Mouse (Mus musculus) spleen, adult 2 months (tissue): ENCODE results near the gene Phf12. TPM values are rescaled to one million over a fixed set of nuclear protein-coding genes. Genes with fewer than 3 reads are reported as not detected.

Experiments used
- DNase-seq, 2 experiments: peaks; one replicate each; pipeline versions ENCODE4 v3.0.0 to v3.0.0-alpha.2; 2012 to 2021; ENCODE audit warnings: low spot score in 2 of 2, low read depth in 1 of 2
- H3K27ac ChIP-seq: fragments of 200-500 bp; 2 replicates; pipeline ENCODE4 v1.5.1; 2012; ENCODE audit warnings: low read length, inconsistent platforms; ENCODE audit not compliant: insufficient read depth
- H3K27me3 ChIP-seq: fragments of 200-500 bp; 2 replicates; pipeline ENCODE4 v1.6.1; 2012; ENCODE audit warnings: mild to moderate bottlenecking, moderate library complexity, low read length, inconsistent platforms; ENCODE audit not compliant: control insufficient read depth, insufficient read depth
- H3K36me3 ChIP-seq: fragments of 200-500 bp; 2 replicates; pipeline ENCODE4 v1.6.1; 2012; ENCODE audit warnings: mild to moderate bottlenecking, low read length, inconsistent platforms; ENCODE audit not compliant: control insufficient read depth, insufficient read depth
- H3K4me1 ChIP-seq: fragments of 200-500 bp; 2 replicates; pipeline ENCODE4 v1.6.1; 2011; ENCODE audit warnings: inconsistent platforms; ENCODE audit not compliant: control insufficient read depth, insufficient read depth, insufficient read length
- H3K4me3 ChIP-seq: fragments of 200-500 bp; 2 replicates; pipeline ENCODE4 v1.5.1; 2011; ENCODE audit warnings: mild to moderate bottlenecking, inconsistent platforms; ENCODE audit not compliant: insufficient read depth, insufficient read length; ENCODE audit errors: extremely low read depth
- CTCF ChIP-seq: fragments of 200-500 bp; IDR thresholded peaks from 2 replicates; pipeline ENCODE4 v1.5.1; 2011; ENCODE audit warnings: mild to moderate bottlenecking, inconsistent platforms; ENCODE audit not compliant: insufficient read depth, insufficient read length, insufficient replicate concordance; ENCODE audit errors: extremely low read depth
- POLR2A ChIP-seq: fragments of 200-500 bp; IDR thresholded peaks from 2 replicates; pipeline ENCODE4 v1.6.1; 2011; ENCODE audit warnings: low read depth, low read length, inconsistent platforms
- WGBS: fragments of 180-500 bp; shearing (Covaris S2); methylation state at CpG from one replicate; pipeline ENCODE4 v1.1.7; 2018; 5-methylcytosine and 5-hydroxymethylcytosine counted together
- polyA plus RNA-seq: library from polyadenylated mRNA; depleted of rRNA; stranded (reverse); fragments of >200 nt; gene quantifications from 2 replicates; pipeline ENCODE4 v1.2.3, GENCODE M21; 2012

Phf12 gene
- polyA plus RNA-seq, 1 experiment, result 65.4 TPM

DNA sequence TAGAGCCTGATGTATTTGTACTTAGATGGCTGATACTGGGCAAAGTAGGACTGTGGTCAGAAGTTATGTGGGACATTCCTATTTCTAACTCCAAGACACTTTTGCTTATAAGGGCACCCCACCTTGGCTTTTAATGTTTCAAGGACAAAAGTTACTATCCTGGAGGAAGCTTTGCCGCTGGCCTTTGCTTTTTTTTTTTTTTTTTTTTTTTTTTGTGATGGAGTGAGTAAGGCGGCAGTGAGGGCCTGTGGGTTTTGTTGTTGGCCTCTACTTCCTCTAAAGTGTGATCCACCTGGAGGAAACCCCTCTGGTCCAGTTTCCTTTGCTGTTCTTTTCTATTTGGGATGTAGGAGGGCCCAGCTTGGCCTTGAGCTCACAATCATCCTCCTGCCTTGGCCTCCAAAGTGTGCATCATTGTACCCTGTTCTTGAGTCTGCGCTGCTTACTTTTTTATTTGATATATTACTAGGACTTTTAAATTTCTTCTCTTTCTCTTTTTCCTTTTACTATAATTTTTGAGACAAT lies 3.0 kb downstream of the Phf12 start:
- no peak for DNase-seq
- no peak overlapping the region for H3K27ac ChIP-seq
- H3K36me3 ChIP-seq, result peaks cover 9% of the 10 kb centered on the region
- no peak overlapping the region for H3K4me3 ChIP-seq
- H3K4me1 ChIP-seq, result peaks cover 3% of the 10 kb centered on the region; the same call in 1 of the 2 replicates
- 59% methylated on average over 3 of the region's 3 CpGs for WGBS
- no peaks in the 10 kb centered on the region for H3K27me3 ChIP-seq
- TF ChIP-seq CTCF, result no peak
- no peak for TF ChIP-seq POLR2A

DNA sequence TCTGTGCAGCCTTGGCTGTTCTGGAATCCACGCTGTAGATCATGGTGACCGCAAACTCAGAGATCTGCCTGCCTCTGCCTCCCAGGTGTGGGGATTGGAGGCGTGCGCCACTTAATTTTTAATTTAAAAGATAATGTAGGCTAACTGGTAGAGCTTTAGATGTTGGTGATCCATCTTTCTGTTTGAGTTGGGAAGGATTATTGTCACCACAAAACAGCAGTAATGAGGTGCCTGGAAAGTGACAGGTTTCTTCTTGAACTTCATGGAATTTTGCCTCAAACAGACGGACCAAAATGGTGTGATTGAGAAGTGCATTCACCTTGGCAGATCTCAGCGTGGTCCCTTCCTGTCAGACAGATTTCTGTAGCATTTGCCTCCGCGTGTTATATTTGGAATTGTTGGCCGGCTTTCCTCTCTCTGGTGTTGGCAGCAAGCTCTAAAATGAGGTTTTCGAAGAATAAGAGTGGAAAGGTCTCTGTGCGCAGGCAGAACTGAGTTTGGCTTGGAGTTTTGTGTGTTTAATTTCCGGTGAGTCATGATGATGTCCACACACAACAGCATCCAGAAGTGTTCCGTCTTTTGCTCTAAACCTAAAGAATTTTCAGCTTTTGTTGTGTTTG lies 6.6 kb downstream of the Phf12 start:
- TF ChIP-seq CTCF (no peak), POLR2A (no peak)
- Histone ChIP-seq H3K4me1 (peaks cover 2% of the 10 kb centered on the region; the same call in 1 of the 2 replicates), H3K36me3 (peaks cover 9% of the 10 kb centered on the region), H3K27ac (no peak overlapping the region), H3K4me3 (no peak overlapping the region), H3K27me3 (no peaks in the 10 kb centered on the region)
- WGBS, result 94% methylated on average over 13 of the region's 13 CpGs
- no peak for DNase-seq

DNA sequence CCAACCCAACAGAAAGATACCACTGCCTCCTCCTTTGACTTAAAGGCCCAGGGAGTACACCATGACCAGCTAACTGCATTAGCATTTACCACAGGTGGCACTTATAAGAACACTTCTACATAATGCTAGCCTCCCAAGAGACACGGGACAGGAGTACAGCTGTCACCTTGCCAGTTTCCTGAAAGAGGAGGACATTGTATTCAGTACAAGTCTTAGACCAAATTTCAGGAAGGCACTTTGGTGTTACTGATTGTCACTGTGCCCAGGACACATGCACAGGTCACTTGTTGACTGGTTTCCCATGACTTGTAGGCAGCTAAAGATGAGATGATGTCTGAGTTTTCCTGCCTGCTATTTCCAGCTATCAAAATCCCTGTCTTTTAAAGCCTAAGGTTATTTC lies 13.0 kb downstream of the Phf12 start:
- DNase-seq, result no peak
- H3K4me3 ChIP-seq, result no peak overlapping the region
- WGBS, result 49% methylated on average over 1 of the region's 1 CpGs
- no peaks in the 10 kb centered on the region for H3K27me3 ChIP-seq
- peaks cover 2% of the 10 kb centered on the region; the same call in 1 of the 2 replicates for H3K36me3 ChIP-seq
- H3K27ac ChIP-seq, result no peak overlapping the region
- TF ChIP-seq POLR2A, result no peak
- no peak for TF ChIP-seq CTCF
- no peaks in the 10 kb centered on the region for H3K4me1 ChIP-seq

DNA sequence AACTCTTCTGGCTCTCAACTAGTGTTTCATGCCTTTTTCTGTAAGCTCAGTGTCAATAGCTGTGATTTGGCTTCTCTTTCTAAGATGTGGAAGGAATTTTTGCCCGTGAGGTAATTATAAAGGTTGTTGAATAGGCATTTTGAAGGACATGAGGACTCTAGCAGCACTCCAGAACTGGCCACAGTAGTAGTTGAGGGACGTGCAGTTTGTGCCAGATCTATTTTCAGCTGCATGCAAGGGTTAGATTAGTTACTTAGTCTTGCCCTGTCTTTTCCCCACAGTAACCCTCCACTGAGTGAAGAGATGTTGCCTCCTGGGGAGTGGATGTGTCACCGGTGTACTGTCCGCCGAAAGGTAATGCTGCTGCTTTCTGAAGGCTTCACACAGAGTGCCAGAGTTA lies 23.9 kb downstream of the Phf12 start:
- Histone ChIP-seq H3K4me3 (no peak overlapping the region), H3K36me3 (peaks cover 30% of the 10 kb centered on the region), H3K27ac (no peak overlapping the region), H3K27me3 (no peaks in the 10 kb centered on the region), H3K4me1 (no peaks in the 10 kb centered on the region)
- WGBS, result 88% methylated on average over 5 of the region's 5 CpGs
- TF ChIP-seq CTCF (no peak), POLR2A (no peak)
- no peak for DNase-seq

DNA sequence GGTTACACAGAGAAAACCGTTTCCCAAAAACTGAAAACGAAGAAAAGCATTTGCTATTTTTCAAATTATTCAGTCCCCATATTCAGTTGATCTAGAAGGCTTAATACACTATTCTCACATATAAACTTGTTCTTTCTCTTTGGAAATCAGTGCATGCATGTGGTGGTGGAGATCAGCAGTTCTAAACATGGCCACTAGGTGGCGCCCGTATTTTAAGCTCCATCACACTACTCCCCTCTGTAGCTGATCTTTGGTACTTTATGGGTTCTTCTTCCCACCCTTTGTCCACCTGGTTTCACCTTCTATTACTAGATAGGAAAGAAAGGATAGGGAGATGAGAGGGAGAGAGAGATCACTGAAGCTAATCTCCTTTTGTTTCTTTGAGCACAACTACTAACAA lies 37.1 kb downstream of the Phf12 start:
- H3K27me3 ChIP-seq, result no peaks in the 10 kb centered on the region
- no peak for TF ChIP-seq POLR2A
- TF ChIP-seq CTCF, result peak; percentile 47; the same call in 1 of the 2 replicates
- peaks cover 50% of the 10 kb centered on the region for H3K36me3 ChIP-seq
- no peaks in the 10 kb centered on the region for H3K4me1 ChIP-seq
- H3K4me3 ChIP-seq, result no peak overlapping the region
- H3K27ac ChIP-seq, result no peak overlapping the region
- WGBS, result 27% methylated on average over 4 of the region's 4 CpGs
- peak; percentile 35 to 57 for DNase-seq

DNA sequence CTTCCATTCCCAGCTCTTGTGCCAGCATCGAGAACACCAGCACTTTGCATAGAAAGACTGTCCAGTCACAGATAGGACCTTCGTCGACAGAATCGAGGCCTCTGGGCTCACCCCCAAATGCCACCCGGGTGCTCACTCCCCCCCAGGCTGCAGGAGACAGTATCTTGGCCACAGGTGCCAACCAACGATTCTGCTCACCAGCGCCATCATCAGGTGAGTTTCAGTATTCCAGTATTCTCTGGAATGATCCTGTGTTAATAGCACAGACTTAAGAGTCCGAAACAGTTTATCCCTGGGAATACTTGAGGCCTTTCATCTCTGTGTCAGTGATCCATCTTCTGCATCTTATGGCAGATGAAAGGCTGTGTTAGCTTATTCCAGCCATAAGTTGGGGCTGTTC lies 41.1 kb downstream of the Phf12 start:
- peaks cover 46% of the 10 kb centered on the region for H3K36me3 ChIP-seq
- WGBS, result 79% methylated on average over 8 of the region's 8 CpGs
- no peak overlapping the region for H3K27ac ChIP-seq
- H3K27me3 ChIP-seq, result no peaks in the 10 kb centered on the region
- no peak for DNase-seq
- no peaks in the 10 kb centered on the region for H3K4me1 ChIP-seq
- H3K4me3 ChIP-seq, result no peak overlapping the region
- no peak for TF ChIP-seq POLR2A
- TF ChIP-seq CTCF, result no peak

DNA sequence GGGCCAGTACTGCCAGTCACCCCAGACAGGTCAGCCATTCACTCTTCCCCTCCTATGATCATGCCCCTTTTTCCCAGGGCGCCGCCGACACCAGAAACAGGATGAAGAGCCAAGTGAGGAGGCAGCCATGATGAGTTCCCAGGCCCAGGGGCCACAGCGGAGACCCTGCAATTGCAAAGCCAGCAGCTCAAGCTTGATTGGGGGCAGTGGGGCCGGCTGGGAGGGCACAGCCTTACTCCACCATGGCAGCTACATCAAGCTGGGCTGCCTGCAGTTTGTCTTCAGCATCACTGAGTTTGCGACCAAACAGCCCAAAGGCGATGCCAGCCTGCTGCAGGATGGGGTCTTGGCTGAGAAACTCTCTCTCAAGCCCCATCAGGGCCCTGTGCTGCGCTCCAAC lies 46.7 kb downstream of the Phf12 start:
- no peaks in the 10 kb centered on the region for H3K27me3 ChIP-seq
- 96% methylated on average over 8 of the region's 8 CpGs for WGBS

More for the DNA sequence above, 46.7 kb downstream of the Phf12 start:
- TF ChIP-seq POLR2A, result no peak
- no peak for TF ChIP-seq CTCF
- DNase-seq, result no peak
- Histone ChIP-seq H3K27ac (no peak overlapping the region), H3K4me3 (no peak overlapping the region), H3K4me1 (peaks cover 5% of the 10 kb centered on the region), H3K36me3 (peaks cover 29% of the 10 kb centered on the region)
